In the genomic region with DNA sequence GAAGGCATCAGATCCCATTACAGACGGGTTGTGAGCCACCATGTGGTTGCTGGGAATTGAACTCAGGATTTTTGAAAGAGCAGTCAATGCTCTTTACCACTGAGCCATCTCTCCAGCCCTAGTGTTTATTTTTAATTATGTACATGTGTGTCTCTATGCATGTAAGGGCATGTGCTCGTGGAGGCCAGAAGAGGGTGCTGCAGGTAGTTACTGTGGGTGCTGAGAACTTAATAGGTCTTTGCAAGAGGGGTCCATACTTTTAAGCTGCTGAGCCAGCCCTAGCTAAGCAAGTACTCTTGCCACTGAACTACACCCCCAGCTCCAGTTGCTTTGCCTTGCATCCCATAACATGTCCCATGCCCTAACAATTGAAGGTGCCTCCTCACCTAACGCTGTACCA, we compare ENCODE assay signal across 8 mouse cellular contexts. TPM values are rescaled to one million over a fixed set of nuclear protein-coding genes. Genes with fewer than 3 reads are reported as not detected.
DNase-seq lines count a peak whose midpoint lies in the region; ATAC-seq and TF ChIP-seq lines count a peak whose summit lies in the region.

No protein-coding gene starts in this region.

- H3K27me3 ChIP-seq in liver, adult 2 months (ENCODE audit: control insufficient read depth, insufficient read depth, low read length), result no peaks in the 10 kb centered on the region
- H3K27me3 ChIP-seq in intestine, embryonic 14.5 days (replicated peaks; ENCODE audit: control insufficient read depth, insufficient read depth, low read length), result no peaks in the 10 kb centered on the region
- H3K27me3 ChIP-seq in neural tube, embryonic 12.5 days (replicated peaks), result no peaks in the 10 kb centered on the region

- peak overlapping the region; percentile 90; the same call in 1 of the 2 replicates for H3K9ac ChIP-seq in liver, adult 2 months (ENCODE audit: low read depth, low read length)
- no peak overlapping the region for H3K9ac ChIP-seq in intestine, embryonic 14.5 days (ENCODE audit: low read length)
- peak overlapping the region; percentile 88; the same call in 1 of the 2 replicates for H3K9ac ChIP-seq in neural tube, embryonic 12.5 days

- peaks cover 3% of the 10 kb centered on the region; the same call in 1 of the 2 replicates for H3K79me2 ChIP-seq in liver, adult 2 months (ENCODE audit: control insufficient read depth, insufficient read depth, low read length)

- H3K27ac ChIP-seq in liver, adult 2 months (replicated peaks; ENCODE audit: insufficient read depth, low read depth, low read length), result no peak overlapping the region
- no peak overlapping the region for H3K27ac ChIP-seq in cortical plate, adult 2 months (ENCODE audit: insufficient read depth, low read length)
- H3K27ac ChIP-seq in intestine, embryonic 14.5 days (ENCODE audit: low read depth), result no peak overlapping the region
- no peak overlapping the region for H3K27ac ChIP-seq in neural tube, embryonic 12.5 days

- no peak for TF ChIP-seq POLR2A in liver, adult 2 months (IDR thresholded peaks at IDR 0.05; ENCODE audit: extremely low read depth, insufficient read depth, low read length)
- TF ChIP-seq POLR2A in cortical plate, adult 2 months (IDR thresholded peaks at IDR 0.05; ENCODE audit: extremely low read depth, insufficient read depth, low read length), result no peak

- TF ChIP-seq CTCF in liver, adult 2 months (IDR thresholded peaks at IDR 0.05; ENCODE audit: low read depth, low read length), result no peak
- no peak for TF ChIP-seq CTCF in cortical plate, adult 2 months (IDR thresholded peaks at IDR 0.05; ENCODE audit: extremely low read depth, insufficient read depth, low read length)

- H3K4me3 ChIP-seq in liver, adult 2 months (ENCODE audit: insufficient read depth, low read depth, low read length), result peak overlapping the region; percentile 88; the same call in 1 of the 2 replicates
- peak overlapping the region; percentile 58 for H3K4me3 ChIP-seq in cortical plate, adult 2 months (ENCODE audit: insufficient read depth, low read length)
- H3K4me3 ChIP-seq in intestine, embryonic 14.5 days (ENCODE audit: low read depth, low read length), result peak overlapping the region; percentile 87
- H3K4me3 ChIP-seq in neural tube, embryonic 12.5 days, result peak overlapping the region; percentile 75

- no peak for ATAC-seq in intestine, embryonic 14.5 days (replicated peaks; ENCODE audit: low FRiP score, low TSS enrichment, low read depth)
- ATAC-seq in neural tube, embryonic 12.5 days (ENCODE audit: low FRiP score, low read depth), result no peak

- H3K4me1 ChIP-seq in liver, adult 2 months (ENCODE audit: control insufficient read depth, insufficient read depth, low read length), result peaks cover 2% of the 10 kb centered on the region
- H3K4me1 ChIP-seq in cortical plate, adult 2 months (ENCODE audit: control insufficient read depth, insufficient read depth, low read length), result peaks cover 4% of the 10 kb centered on the region
- H3K4me1 ChIP-seq in intestine, embryonic 14.5 days (replicated peaks; ENCODE audit: control insufficient read depth, insufficient read depth, low read length), result peaks cover 13% of the 10 kb centered on the region; the same call in 1 of the 2 replicates
- H3K4me1 ChIP-seq in neural tube, embryonic 12.5 days, result peaks cover 16% of the 10 kb centered on the region

- 89% methylated on average over 3 of the region's 3 CpGs for WGBS in liver, adult 2 months
- 84% methylated on average over 3 of the region's 3 CpGs for WGBS in intestine, embryonic 14.5 days
- WGBS in neural tube, embryonic 12.5 days, result 85% methylated on average over 3 of the region's 3 CpGs

- no peak for DNase-seq in liver, adult 2 months (ENCODE audit: extremely low read depth, low read depth, low spot score)
- no peak for DNase-seq in liver
- DNase-seq in intestine, embryonic 14.5 days (ENCODE audit: low spot score), result no peak
- DNase-seq in adrenal gland, postnatal 14 days, result no peak
- DNase-seq in frontal cortex, adult 2 months (ENCODE audit: extremely low spot score in 1 of 2, low spot score in 1 of 2), result no peak
- DNase-seq in adrenal gland, postnatal 25 days, result no peak

- peaks cover 16% of the 10 kb centered on the region; the same call in 1 of the 2 replicates for H3K36me3 ChIP-seq in liver, adult 2 months (ENCODE audit: control insufficient read depth, insufficient read depth, low read length)
- H3K36me3 ChIP-seq in intestine, embryonic 14.5 days (ENCODE audit: control insufficient read depth, insufficient read depth, low read length), result peaks cover 71% of the 10 kb centered on the region
- H3K36me3 ChIP-seq in neural tube, embryonic 12.5 days, result peaks cover 67% of the 10 kb centered on the region

- H3K9me3 ChIP-seq in intestine, embryonic 14.5 days (ENCODE audit: control insufficient read depth, low read length), result no peaks in the 10 kb centered on the region
- H3K9me3 ChIP-seq in neural tube, embryonic 12.5 days, result no peaks in the 10 kb centered on the region

- peak overlapping the region; percentile 92 for H3K4me2 ChIP-seq in intestine, embryonic 14.5 days (ENCODE audit: low read length)
- H3K4me2 ChIP-seq in neural tube, embryonic 12.5 days (replicated peaks), result peak overlapping the region; percentile 98

RNA-seq across cellular contexts. Expression of a gene that starts 1.3 kb away (rescaled TPM):
- 17.1 and 25.8 TPM in 2 replicates for total RNA-seq in liver, adult 2 months (2014; rRNA removed)
- 43.1 and 75.7 TPM in 2 replicates for polyA plus RNA-seq in liver, adult 2 months (2012; rRNA removed)
- 25.0 and 25.2 TPM in 2 replicates for polyA plus RNA-seq in cortical plate, adult 2 months (2012; rRNA removed)
- 79.7 and 90.6 TPM in 2 replicates for polyA plus RNA-seq in intestine, embryonic 14.5 days (2014; fragmentation: Nextera tagmentation; extraction: Ambion mirVana)
- polyA plus RNA-seq in neural tube, embryonic 12.5 days (2016; fragmentation: Nextera tagmentation; extraction: Ambion mirVana), result 60.7 and 63.3 TPM in 2 replicates
- total RNA-seq in adrenal gland, postnatal 14 days (2021), result 25.0 and 35.5 TPM in 2 replicates
- polyA plus RNA-seq in frontal cortex, adult 2 months (2012; rRNA removed), result 26.0 and 30.5 TPM in 2 replicates
- 31.3 and 45.3 TPM in 2 replicates for total RNA-seq in adrenal gland, postnatal 25 days (2021)

RNA-seq across cellular contexts. Expression of a gene that starts 6.3 kb away (rescaled TPM):
- 103 and 115 TPM in 2 replicates for total RNA-seq in liver, adult 2 months (2014; rRNA removed)
- polyA plus RNA-seq in liver, adult 2 months (2012; rRNA removed), result 99.3 and 105 TPM in 2 replicates
- 202 and 213 TPM in 2 replicates for polyA plus RNA-seq in cortical plate, adult 2 months (2012; rRNA removed)
- polyA plus RNA-seq in intestine, embryonic 14.5 days (2014; fragmentation: Nextera tagmentation; extraction: Ambion mirVana), result 377 and 380 TPM in 2 replicates
- 256 and 282 TPM in 2 replicates for polyA plus RNA-seq in neural tube, embryonic 12.5 days (2016; fragmentation: Nextera tagmentation; extraction: Ambion mirVana)
- total RNA-seq in adrenal gland, postnatal 14 days (2021), result 251 and 255 TPM in 2 replicates
- 216 and 261 TPM in 2 replicates for polyA plus RNA-seq in frontal cortex, adult 2 months (2012; rRNA removed)
- total RNA-seq in adrenal gland, postnatal 25 days (2021), result 261 and 266 TPM in 2 replicates

RNA-seq across cellular contexts. Expression of a gene that starts 14.3 kb away (rescaled TPM):
- total RNA-seq in liver, adult 2 months (2014; rRNA removed), result 2.3 and 6.9 TPM in 2 replicates
- 8.7 and 19.1 TPM in 2 replicates for polyA plus RNA-seq in liver, adult 2 months (2012; rRNA removed)
- 42.5 and 45.4 TPM in 2 replicates for polyA plus RNA-seq in cortical plate, adult 2 months (2012; rRNA removed)
- 20.6 and 22.5 TPM in 2 replicates for polyA plus RNA-seq in intestine, embryonic 14.5 days (2014; fragmentation: Nextera tagmentation; extraction: Ambion mirVana)
- polyA plus RNA-seq in neural tube, embryonic 12.5 days (2016; fragmentation: Nextera tagmentation; extraction: Ambion mirVana), result 18.1 and 25.1 TPM in 2 replicates
- total RNA-seq in adrenal gland, postnatal 14 days (2021), result 17.5 and 22.0 TPM in 2 replicates
- 34.8 and 35.6 TPM in 2 replicates for polyA plus RNA-seq in frontal cortex, adult 2 months (2012; rRNA removed)
- 15.0 and 24.8 TPM in 2 replicates for total RNA-seq in adrenal gland, postnatal 25 days (2021)

RNA-seq across cellular contexts. Expression of a gene that starts 19.0 kb away (rescaled TPM):
- total RNA-seq in liver, adult 2 months (2014; rRNA removed), result 2.8 and 3.7 TPM in 2 replicates
- 6.9 and 8.4 TPM in 2 replicates for polyA plus RNA-seq in liver, adult 2 months (2012; rRNA removed)
- 12.2 and 13.6 TPM in 2 replicates for polyA plus RNA-seq in cortical plate, adult 2 months (2012; rRNA removed)
- 10.9 and 11.5 TPM in 2 replicates for polyA plus RNA-seq in intestine, embryonic 14.5 days (2014; fragmentation: Nextera tagmentation; extraction: Ambion mirVana)
- 52.8 and 57.9 TPM in 2 replicates for polyA plus RNA-seq in neural tube, embryonic 12.5 days (2016; fragmentation: Nextera tagmentation; extraction: Ambion mirVana)
- total RNA-seq in adrenal gland, postnatal 14 days (2021), result 32.3 and 39.5 TPM in 2 replicates
- polyA plus RNA-seq in frontal cortex, adult 2 months (2012; rRNA removed), result 13.7 TPM in 2 replicates
- 41.3 and 44.1 TPM in 2 replicates for total RNA-seq in adrenal gland, postnatal 25 days (2021)
